Mouse (Mus musculus) stomach, postnatal 0 days (tissue): Measurements from ENCODE around the gene Rita1.

Source experiments
- CTCF ChIP-seq: IDR thresholded peaks from 2 replicates; pipeline ENCODE4 v1.5.1; 2016; ENCODE audit warnings: antibody characterized with exemption, low read depth, mild to moderate bottlenecking, moderate library complexity
- EP300 ChIP-seq: optimal IDR thresholded peaks from 2 replicates; pipeline ENCODE3; 2016; ENCODE audit warnings: antibody characterized with exemption

DNA sequence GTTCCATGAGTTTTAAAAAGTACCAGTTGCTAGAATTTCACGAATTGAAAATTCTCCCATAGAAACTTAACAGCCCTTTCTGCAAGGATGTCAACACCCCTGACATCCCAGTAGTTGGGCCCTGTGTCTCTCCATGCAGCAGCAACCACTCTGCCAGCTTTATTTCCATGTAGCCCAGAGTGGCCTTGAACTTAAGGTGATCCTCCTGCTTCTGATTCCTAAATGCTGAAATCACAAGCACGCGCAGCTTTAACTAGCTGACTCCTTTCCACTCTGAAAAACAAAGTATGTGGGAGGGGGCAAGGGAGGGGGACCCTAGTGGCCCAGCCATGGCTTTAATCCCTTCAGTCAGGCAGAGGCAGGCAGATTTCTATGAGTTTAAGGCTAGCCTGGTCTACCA lies 5.1 kb downstream of the Rita1 start:
- TF ChIP-seq CTCF (no peak), EP300 (no peak)
